Mouse (Mus musculus) B cell, adult 67 days (primary cell): Measurements from ENCODE around the gene Ros1. TPM values are rescaled to one million over a fixed set of nuclear protein-coding genes. Genes with fewer than 3 reads are reported as not detected.

Experiments used
- total RNA-seq, 2 experiments: library from RNA; stranded (reverse); gene quantifications; 4 replicates each; pipeline ENCODE4 v1.2.4; 2023

The Ros1 gene
- total RNA-seq = not detected

DNA sequence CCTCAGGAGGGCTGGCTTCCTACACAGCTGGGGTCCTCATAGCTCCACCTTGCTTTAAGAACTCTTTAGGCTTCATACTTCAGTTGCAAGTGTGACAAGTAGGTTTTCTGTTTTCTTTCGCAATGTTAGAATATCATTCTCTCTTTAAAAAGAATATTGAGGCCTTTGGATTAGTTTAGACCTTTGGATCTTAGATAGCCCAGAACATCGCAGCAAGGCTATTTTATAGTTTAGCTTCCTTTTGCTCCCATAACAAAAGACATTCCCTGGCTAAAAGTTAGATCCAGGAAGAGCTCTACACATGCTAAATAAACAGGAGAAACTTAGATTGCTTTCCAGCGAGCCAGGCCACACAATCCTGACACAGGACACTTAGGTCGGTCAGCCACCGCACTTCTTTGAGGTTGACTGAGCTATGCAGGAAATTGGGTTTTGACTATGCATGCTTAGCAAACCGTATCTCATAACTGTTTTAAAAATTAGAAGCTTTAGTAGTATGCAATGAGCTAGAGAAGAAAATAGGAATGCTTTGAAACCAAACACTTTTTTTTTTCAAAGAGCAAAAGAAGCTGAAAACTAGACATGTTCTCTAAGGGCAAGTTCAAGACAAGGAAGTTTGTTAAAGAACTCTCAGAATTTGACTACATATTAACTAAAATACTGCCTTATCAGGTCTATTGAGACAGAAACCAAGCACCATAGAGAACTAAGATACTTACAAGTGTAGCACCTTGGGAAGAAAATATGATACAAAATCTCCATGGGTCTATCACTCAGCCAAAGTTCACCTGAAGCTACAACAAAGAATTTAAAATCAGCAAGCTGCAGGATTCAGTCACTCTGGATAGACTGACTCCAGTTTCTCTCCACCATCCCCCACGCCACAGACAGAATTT lies at the start of gene Ros1:
TSS of gene Ros1 (minus strand) at position 288 of the 896 bp plus-strand sequence.

DNA sequence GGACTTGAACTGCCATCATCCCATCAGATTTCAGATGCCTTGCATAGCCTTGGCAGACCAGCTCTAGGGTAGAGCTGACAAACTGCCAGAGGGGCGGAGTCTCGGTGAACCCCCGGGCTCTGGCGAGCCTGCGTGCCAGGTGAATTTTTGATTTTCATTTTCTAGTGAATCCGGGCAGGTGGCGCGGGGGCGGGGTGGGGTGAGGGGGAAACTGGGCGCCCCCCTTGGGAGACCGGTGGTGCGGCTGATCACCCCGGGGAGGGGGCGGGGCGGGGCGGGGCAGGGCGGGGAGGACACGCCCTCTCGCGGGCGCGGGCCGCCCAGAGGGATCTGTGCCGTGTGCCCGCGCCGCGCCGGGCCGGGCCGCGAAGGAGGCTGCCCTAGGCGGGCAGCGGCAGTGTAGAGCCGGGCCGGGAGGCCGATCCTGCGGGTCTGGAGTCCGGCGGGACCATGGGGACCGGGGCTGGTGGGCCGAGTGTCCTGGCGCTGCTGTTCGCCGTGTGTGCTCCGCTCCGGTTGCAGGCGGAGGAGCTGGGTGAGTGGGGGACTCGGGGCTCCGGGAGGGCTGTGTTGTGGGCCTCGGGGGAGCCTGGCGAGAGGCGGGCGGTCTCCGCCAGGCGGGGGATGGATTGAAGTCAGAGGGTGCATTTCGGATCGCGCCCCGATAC lies 38.4 kb upstream of the Ros1 start, which contains the start of gene Dcbld1:
TSS of gene Dcbld1 (plus strand) at position 319 of the 668 bp plus-strand sequence.

GRCm38 (mm10) chr10:52022413-52023212 lies 172.4 kb downstream of the Ros1 start, which contains the start of gene Vgll2:
TSS of gene Vgll2 (plus strand) at chr10:52022502.

Other genes with a start within 250 kb of the Ros1 start
- not detected for gene Vgll2, start 172.7 kb downstream of the Ros1 start, total RNA-seq
- gene Dcbld1, start 38.4 kb upstream of the Ros1 start, total RNA-seq = 1 to 10 TPM; 3.7 to 4.2 TPM
- not detected for gene Gm26741, start 163.5 kb upstream of the Ros1 start, total RNA-seq
- gene Gopc, start 186.9 kb upstream of the Ros1 start, total RNA-seq = 10 to 100 TPM; 38.8 to 39.2 TPM
- not detected for gene Nepn, start 193.7 kb upstream of the Ros1 start, total RNA-seq
- gene Nus1, start 222.3 kb upstream of the Ros1 start, total RNA-seq = 10 to 100 TPM; 34.8 to 42.5 TPM